Mouse (Mus musculus): ENCODE measurements around the gene Wasf2.

Wasf2 gene

GRCm38 (mm10) chr4:133235415-133235814 lies 105.1 kb downstream of the Wasf2 start:
- DNase-seq (ENCODE audit: low spot score in 2 of 2): no peak

GRCm38 (mm10) chr4:133237911-133238310 lies 107.6 kb downstream of the Wasf2 start:
- no peak for DNase-seq (ENCODE audit: low spot score in 2 of 2)

GRCm38 (mm10) chr4:133240490-133240921 lies 110.2 kb downstream of the Wasf2 start, which contains the start of gene Map3k6:
Gene Map3k6 (plus strand): TSS chr4:133240818.
- DNase-seq (ENCODE audit: low spot score in 2 of 2): peak; percentile 93 to 97

GRCm38 (mm10) chr4:133240934-133241908 lies 110.9 kb downstream of the Wasf2 start:
- DNase-seq (ENCODE audit: low spot score in 2 of 2): peak; percentile 93

GRCm38 (mm10) chr4:133241910-133242309 lies 111.6 kb downstream of the Wasf2 start:
- no peak for DNase-seq (ENCODE audit: low spot score in 2 of 2)

- no peak for DNase-seq (ENCODE audit: low spot score in 2 of 2)
Measured at GRCm38 (mm10) chr4:133242710-133243109, 112.4 kb downstream of the Wasf2 start.

GRCm38 (mm10) chr4:133243538-133243937 lies 113.2 kb downstream of the Wasf2 start:
- DNase-seq (ENCODE audit: low spot score in 2 of 2): no peak

GRCm38 (mm10) chr4:133244289-133244688 lies 114.0 kb downstream of the Wasf2 start:
- no peak for DNase-seq (ENCODE audit: low spot score in 2 of 2)

- DNase-seq (ENCODE audit: low spot score in 2 of 2): peak; percentile 60 to 73
Measured at GRCm38 (mm10) chr4:133247072-133247471, 116.8 kb downstream of the Wasf2 start.

- no peak for DNase-seq (ENCODE audit: low spot score in 2 of 2)
Measured at GRCm38 (mm10) chr4:133247806-133248449, 117.6 kb downstream of the Wasf2 start.

All from heart, adult 9 months (tissue).